Mouse (Mus musculus): Measurements from ENCODE around the gene Rab4a.

Gene Rab4a

GRCm38 (mm10) chr8:123846509-123846908, 40.7 kb downstream of the Rab4a start:
- no peak for DNase-seq (ENCODE audit: low read depth, low spot score)

- no peak for DNase-seq (ENCODE audit: low read depth, low spot score)
Observed at GRCm38 (mm10) chr8:123847546-123847945, 41.8 kb downstream of the Rab4a start.

- DNase-seq (ENCODE audit: low read depth, low spot score) = peak; percentile 91
Observed at GRCm38 (mm10) chr8:123849352-123849751, 43.6 kb downstream of the Rab4a start.

- no peak for DNase-seq (ENCODE audit: low read depth, low spot score)
Observed at GRCm38 (mm10) chr8:123851590-123851989, 45.8 kb downstream of the Rab4a start.

- no peak for DNase-seq (ENCODE audit: low read depth, low spot score)
Observed at GRCm38 (mm10) chr8:123854252-123854651, 48.5 kb downstream of the Rab4a start.

- DNase-seq (ENCODE audit: low read depth, low spot score) = no peak
Observed at GRCm38 (mm10) chr8:123854733-123855475, 49.1 kb downstream of the Rab4a start.

GRCm38 (mm10) chr8:123857361-123857760, 51.6 kb downstream of the Rab4a start:
- DNase-seq (ENCODE audit: low read depth, low spot score) = no peak

- no peak for DNase-seq (ENCODE audit: low read depth, low spot score)
Observed at GRCm38 (mm10) chr8:123858574-123858940, 52.8 kb downstream of the Rab4a start.

- peak; percentile 93 for DNase-seq (ENCODE audit: low read depth, low spot score)
Observed at GRCm38 (mm10) chr8:123858941-123859647, 53.3 kb downstream of the Rab4a start.

- no peak for DNase-seq (ENCODE audit: low read depth, low spot score)
Observed at GRCm38 (mm10) chr8:123859648-123860259, 54.0 kb downstream of the Rab4a start, which contains the start of gene Ccsap. Gene Ccsap, minus strand, starts transcription at chr8:123860209.

- no peak for DNase-seq (ENCODE audit: low read depth, low spot score)
Observed at GRCm38 (mm10) chr8:123860386-123860785, 54.6 kb downstream of the Rab4a start.

GRCm38 (mm10) chr8:123865786-123866185, 60.0 kb downstream of the Rab4a start:
- no peak for DNase-seq (ENCODE audit: low read depth, low spot score)

- DNase-seq (ENCODE audit: low read depth, low spot score) = no peak
Observed at GRCm38 (mm10) chr8:123866971-123867370, 61.2 kb downstream of the Rab4a start.

- DNase-seq (ENCODE audit: low read depth, low spot score) = no peak
Observed at GRCm38 (mm10) chr8:123872048-123872447, 66.3 kb downstream of the Rab4a start.

GRCm38 (mm10) chr8:123873364-123873763, 67.6 kb downstream of the Rab4a start:
- no peak for DNase-seq (ENCODE audit: low read depth, low spot score)

- DNase-seq (ENCODE audit: low read depth, low spot score) = no peak
Observed at GRCm38 (mm10) chr8:123874324-123874723, 68.5 kb downstream of the Rab4a start.

- no peak for DNase-seq (ENCODE audit: low read depth, low spot score)
Observed at GRCm38 (mm10) chr8:123877865-123878264, 72.1 kb downstream of the Rab4a start.

- DNase-seq (ENCODE audit: low read depth, low spot score) = no peak
Observed at GRCm38 (mm10) chr8:123880271-123880670, 74.5 kb downstream of the Rab4a start.

GRCm38 (mm10) chr8:123880821-123881350, 75.1 kb downstream of the Rab4a start:
- DNase-seq (ENCODE audit: low read depth, low spot score) = peak; percentile 38

GRCm38 (mm10) chr8:123882412-123882811, 76.6 kb downstream of the Rab4a start:
- DNase-seq (ENCODE audit: low read depth, low spot score) = no peak

GRCm38 (mm10) chr8:123883094-123883493, 77.3 kb downstream of the Rab4a start:
- DNase-seq (ENCODE audit: low read depth, low spot score) = no peak
